Mouse (Mus musculus): Measurements from ENCODE around the gene Timp3. TPM values are rescaled to one million over a fixed set of nuclear protein-coding genes. Genes with fewer than 3 reads are reported as not detected.

The Timp3 gene
- total RNA-seq, 1 experiment from 2014 or later: 2.4 TPM

GRCm38 (mm10) chr10:86318552-86319140 lies 18.5 kb downstream of the Timp3 start:
- ATAC-seq (replicated peaks in 1 of 2; ENCODE audit: insufficient read depth in 1 of 2, low FRiP score in 2 of 2, low TSS enrichment in 1 of 2, low read depth in 1 of 2, poor library complexity in 2 of 2, severe bottlenecking in 2 of 2): no peak

DNA sequence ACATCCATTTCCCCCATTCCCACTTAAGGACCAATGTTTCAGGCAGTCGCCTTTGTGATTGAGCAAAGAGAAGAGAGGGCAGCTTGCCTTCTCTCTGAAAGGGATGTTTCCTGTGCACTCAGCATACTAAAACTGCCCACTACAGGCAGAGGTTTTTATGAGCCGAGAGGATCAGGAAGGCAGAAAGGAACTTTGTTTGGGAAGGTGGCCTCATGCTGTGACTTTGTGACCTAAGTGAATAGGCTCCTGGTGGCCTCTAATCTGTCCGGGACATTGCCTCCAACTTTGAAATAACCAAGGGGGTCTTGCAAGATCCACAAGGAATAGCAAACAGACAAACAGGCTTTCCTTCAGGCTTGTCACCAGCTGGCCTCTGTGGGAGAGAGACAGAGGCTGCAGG lies 19.4 kb downstream of the Timp3 start:
- ATAC-seq (replicated peaks in 1 of 2; ENCODE audit: insufficient read depth in 1 of 2, low FRiP score in 2 of 2, low TSS enrichment in 1 of 2, low read depth in 1 of 2, poor library complexity in 2 of 2, severe bottlenecking in 2 of 2): no peak

DNA sequence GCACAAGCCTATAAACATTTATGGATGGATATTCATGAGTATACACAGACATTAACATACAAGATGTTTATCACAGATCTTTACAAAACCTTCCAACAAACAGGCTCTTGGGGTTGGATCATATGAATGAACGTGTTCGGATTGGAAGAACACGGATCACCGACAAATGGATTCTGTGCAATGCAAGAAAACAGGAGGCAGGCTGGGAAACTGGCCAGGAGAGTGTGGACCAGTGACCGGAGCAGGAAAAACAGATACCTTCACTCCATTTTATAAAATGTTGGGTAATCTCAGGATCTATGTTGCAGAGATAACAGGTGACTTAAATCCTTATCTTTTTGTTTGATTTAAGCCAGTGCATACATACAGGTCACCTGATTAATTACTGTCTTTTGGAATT lies 20.0 kb downstream of the Timp3 start:
- no peak for ATAC-seq (replicated peaks in 1 of 2; ENCODE audit: insufficient read depth in 1 of 2, low FRiP score in 2 of 2, low TSS enrichment in 1 of 2, low read depth in 1 of 2, poor library complexity in 2 of 2, severe bottlenecking in 2 of 2)

DNA sequence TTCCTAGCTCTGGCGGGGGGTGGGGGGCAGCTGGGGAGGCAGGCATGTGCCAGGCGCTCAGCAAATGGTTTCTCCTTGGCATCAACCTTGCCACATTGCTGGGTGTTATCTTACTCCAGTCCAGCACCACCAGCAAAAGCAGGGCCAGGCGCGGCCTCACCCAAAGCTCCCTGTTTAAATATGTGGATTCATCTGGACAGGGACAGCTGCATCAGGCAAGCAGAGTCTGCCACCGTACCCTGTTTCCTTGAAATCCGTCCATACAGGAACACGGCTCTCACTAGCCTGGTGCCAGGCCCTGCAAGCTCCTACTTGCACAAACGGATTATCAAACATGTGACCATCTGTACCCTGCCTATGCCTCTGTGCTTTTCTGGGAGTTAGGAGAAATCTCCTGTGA lies 21.0 kb downstream of the Timp3 start:
- no peak for ATAC-seq (replicated peaks in 1 of 2; ENCODE audit: insufficient read depth in 1 of 2, low FRiP score in 2 of 2, low TSS enrichment in 1 of 2, low read depth in 1 of 2, poor library complexity in 2 of 2, severe bottlenecking in 2 of 2)

DNA sequence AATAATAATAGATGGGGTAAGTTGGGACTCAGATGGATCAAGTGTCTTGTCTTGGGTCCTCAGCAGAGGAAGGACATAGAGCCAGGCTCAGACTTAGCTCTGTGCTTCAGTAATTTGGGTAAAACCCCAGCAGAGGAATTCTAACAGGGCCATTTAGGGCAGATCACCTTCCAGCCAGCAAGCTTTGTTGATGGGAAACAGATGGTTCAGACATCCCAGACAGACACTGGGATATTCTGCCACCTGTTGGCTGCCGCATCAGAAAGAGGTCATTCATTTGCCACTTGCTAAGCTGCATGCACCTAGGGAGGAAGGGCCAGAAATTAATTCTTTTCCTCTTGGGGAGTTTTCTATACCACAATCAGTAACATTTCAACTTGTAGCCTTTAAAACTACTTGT lies 21.8 kb downstream of the Timp3 start:
- no peak for ATAC-seq (replicated peaks in 1 of 2; ENCODE audit: insufficient read depth in 1 of 2, low FRiP score in 2 of 2, low TSS enrichment in 1 of 2, low read depth in 1 of 2, poor library complexity in 2 of 2, severe bottlenecking in 2 of 2)

DNA sequence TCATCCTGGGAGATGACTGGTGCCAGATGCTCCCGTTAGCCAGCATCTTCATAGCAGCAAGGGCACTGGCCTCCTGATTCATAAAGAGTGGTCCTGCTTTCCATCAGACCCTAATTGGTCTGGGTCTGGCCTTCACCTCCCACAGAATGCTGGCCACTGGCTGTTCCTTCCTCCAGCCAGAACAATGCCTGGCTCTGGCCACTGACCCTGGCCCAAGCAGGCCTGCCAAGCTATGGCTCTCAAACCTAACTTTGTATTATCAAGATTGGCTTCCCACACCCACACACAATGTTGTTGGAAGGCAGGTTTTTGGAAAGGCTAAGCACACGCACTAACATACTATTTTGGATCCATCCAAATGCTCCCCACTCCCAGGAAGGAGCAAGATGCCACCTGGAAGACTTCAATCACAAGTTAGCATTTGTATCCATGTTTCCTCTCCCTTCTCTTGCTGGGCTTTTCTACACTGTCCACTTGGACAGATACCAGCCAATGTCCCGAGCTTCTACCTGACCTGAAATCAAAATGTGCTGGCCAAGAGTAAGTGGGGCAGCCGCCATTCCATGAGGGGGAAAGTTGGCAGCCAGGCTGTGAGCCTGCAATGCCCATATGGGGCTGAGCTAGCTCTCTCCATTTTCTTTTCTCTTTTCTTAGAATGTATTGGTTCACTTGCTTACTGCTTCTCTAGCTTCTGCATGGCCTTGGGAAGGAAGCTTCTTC lies 23.3 kb downstream of the Timp3 start:
- ATAC-seq (replicated peaks in 1 of 2; ENCODE audit: insufficient read depth in 1 of 2, low FRiP score in 2 of 2, low TSS enrichment in 1 of 2, low read depth in 1 of 2, poor library complexity in 2 of 2, severe bottlenecking in 2 of 2): no peak

- ATAC-seq (replicated peaks in 1 of 2; ENCODE audit: insufficient read depth in 1 of 2, low FRiP score in 2 of 2, low TSS enrichment in 1 of 2, low read depth in 1 of 2, poor library complexity in 2 of 2, severe bottlenecking in 2 of 2): no peak
These were observed 25.1 kb downstream of the Timp3 start for GRCm38 (mm10) chr10:86325272-86325671.

DNA sequence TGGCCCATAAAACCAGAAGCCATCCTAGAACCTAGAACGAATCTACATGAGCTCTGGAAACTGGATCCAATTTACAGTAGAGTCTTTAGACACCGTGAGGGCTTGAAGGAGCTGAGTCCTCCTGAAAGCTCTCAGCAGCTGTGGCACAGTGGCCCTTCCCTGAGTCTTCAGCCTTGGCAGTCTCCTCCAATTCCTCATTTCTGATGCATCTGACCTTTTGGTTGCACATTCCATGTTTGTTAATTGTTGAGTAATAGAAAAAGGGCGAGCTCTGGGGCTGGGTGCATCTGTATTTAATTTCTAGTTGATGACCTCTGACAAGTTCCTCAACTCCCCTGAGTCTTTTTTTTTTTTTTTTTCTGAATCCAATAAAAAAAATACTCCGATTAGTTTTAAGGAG lies 28.0 kb downstream of the Timp3 start:
- ATAC-seq (replicated peaks in 1 of 2; ENCODE audit: insufficient read depth in 1 of 2, low FRiP score in 2 of 2, low TSS enrichment in 1 of 2, low read depth in 1 of 2, poor library complexity in 2 of 2, severe bottlenecking in 2 of 2): no peak

- no peak for ATAC-seq (replicated peaks in 1 of 2; ENCODE audit: insufficient read depth in 1 of 2, low FRiP score in 2 of 2, low TSS enrichment in 1 of 2, low read depth in 1 of 2, poor library complexity in 2 of 2, severe bottlenecking in 2 of 2)
These were observed 28.5 kb downstream of the Timp3 start for GRCm38 (mm10) chr10:86328691-86329090.

GRCm38 (mm10) chr10:86329241-86329882 lies 29.2 kb downstream of the Timp3 start:
- no peak for ATAC-seq (replicated peaks in 1 of 2; ENCODE audit: insufficient read depth in 1 of 2, low FRiP score in 2 of 2, low TSS enrichment in 1 of 2, low read depth in 1 of 2, poor library complexity in 2 of 2, severe bottlenecking in 2 of 2)

DNA sequence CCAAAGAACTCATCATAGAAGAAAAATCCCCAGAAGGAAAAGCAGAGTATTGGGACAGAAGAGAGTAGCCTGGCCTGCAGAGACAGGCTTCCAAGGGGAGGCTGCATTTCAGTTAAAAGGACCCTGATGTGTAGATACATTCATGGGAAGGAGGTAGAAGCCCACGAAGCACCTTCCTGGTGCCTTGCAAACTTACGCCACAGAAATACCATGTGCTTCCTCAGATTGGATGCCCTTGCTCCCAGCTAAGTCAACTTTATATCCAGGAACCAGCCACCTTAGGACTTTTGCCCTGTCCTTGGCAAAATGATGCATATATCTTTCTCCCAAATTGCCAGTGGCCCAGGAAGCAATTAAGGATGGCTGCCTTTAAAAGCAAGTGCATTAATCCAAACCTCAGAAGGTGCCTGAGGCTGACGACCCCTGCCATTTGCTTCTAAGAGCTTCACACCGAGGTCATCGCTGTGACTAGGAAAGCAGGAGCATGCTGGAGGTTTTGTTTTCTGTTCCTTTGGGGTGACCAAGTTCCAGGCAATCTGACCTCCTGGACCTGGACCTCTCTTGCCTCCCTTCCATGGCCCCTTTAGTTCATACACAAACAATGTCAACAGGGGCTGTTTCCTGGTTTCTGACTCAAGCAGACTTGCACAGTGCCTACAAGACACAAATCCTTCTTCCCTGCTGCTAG lies 31.0 kb downstream of the Timp3 start:
- ATAC-seq (replicated peaks in 1 of 2; ENCODE audit: insufficient read depth in 1 of 2, low FRiP score in 2 of 2, low TSS enrichment in 1 of 2, low read depth in 1 of 2, poor library complexity in 2 of 2, severe bottlenecking in 2 of 2): no peak

GRCm38 (mm10) chr10:86331681-86332281 lies 31.6 kb downstream of the Timp3 start:
- no peak for ATAC-seq (replicated peaks in 1 of 2; ENCODE audit: insufficient read depth in 1 of 2, low FRiP score in 2 of 2, low TSS enrichment in 1 of 2, low read depth in 1 of 2, poor library complexity in 2 of 2, severe bottlenecking in 2 of 2)

DNA sequence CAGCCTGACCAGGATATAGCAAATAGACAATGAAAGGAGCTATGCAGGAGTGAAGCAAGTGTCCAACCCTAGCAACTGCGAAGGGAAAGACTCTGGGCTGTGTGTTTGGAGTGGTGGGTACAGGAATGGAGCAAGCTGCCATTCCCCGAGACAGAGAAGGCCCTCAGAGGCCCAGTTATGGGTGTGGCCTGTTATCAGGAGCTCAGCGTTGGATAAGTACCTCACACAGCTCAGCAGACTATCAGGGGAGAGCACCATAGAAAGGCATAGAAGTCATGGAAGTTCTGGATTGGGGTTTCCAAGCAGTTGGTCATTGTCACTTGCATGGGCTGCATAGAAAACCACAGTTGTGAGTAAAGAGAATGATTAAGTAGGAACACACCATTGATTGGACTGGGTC lies 32.8 kb downstream of the Timp3 start:
- no peak for ATAC-seq (replicated peaks in 1 of 2; ENCODE audit: insufficient read depth in 1 of 2, low FRiP score in 2 of 2, low TSS enrichment in 1 of 2, low read depth in 1 of 2, poor library complexity in 2 of 2, severe bottlenecking in 2 of 2)

DNA sequence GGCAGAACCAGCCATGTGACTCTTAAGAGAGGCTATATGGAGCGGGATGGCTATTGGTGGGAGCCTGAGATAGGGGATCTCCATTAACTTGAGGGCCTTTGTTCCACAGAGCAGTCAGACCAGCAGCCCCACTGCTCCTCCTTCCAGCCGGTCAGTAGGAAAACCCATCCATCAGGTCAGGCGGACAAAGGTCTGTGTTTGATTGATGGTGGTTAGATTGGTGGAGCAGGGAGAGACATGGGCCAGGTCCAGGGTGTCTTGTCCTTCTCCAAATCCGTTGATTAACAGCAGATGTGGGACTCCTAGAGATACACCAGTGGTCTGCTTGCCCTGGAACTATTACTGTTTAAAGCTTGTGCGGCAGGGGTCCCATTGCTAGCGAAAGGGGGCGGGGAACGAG lies 34.4 kb downstream of the Timp3 start:
- ATAC-seq (replicated peaks in 1 of 2; ENCODE audit: insufficient read depth in 1 of 2, low FRiP score in 2 of 2, low TSS enrichment in 1 of 2, low read depth in 1 of 2, poor library complexity in 2 of 2, severe bottlenecking in 2 of 2): no peak

GRCm38 (mm10) chr10:86336506-86336905 lies 36.3 kb downstream of the Timp3 start:
- no peak for ATAC-seq (replicated peaks in 1 of 2; ENCODE audit: insufficient read depth in 1 of 2, low FRiP score in 2 of 2, low TSS enrichment in 1 of 2, low read depth in 1 of 2, poor library complexity in 2 of 2, severe bottlenecking in 2 of 2)

DNA sequence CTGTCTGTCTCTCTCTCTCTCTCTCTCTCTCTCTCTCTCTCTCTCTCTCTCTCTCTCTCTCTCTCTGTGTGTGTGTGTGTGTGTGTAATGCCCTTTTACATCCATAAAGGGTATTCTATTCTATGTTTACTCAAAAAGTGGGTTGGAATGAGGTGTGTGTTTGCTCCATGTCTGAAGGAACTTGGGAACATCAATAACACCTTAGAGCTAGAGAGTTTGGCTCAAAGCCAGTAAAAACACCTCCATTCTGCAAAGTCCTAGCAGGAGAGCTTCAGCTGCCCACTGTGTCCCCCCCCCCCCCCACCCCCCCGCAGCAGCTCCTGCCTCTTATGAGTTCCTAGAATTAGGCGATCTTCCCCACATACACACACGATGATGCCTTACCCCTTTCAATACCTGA lies 37.1 kb downstream of the Timp3 start:
- no peak for ATAC-seq (replicated peaks in 1 of 2; ENCODE audit: insufficient read depth in 1 of 2, low FRiP score in 2 of 2, low TSS enrichment in 1 of 2, low read depth in 1 of 2, poor library complexity in 2 of 2, severe bottlenecking in 2 of 2)

DNA sequence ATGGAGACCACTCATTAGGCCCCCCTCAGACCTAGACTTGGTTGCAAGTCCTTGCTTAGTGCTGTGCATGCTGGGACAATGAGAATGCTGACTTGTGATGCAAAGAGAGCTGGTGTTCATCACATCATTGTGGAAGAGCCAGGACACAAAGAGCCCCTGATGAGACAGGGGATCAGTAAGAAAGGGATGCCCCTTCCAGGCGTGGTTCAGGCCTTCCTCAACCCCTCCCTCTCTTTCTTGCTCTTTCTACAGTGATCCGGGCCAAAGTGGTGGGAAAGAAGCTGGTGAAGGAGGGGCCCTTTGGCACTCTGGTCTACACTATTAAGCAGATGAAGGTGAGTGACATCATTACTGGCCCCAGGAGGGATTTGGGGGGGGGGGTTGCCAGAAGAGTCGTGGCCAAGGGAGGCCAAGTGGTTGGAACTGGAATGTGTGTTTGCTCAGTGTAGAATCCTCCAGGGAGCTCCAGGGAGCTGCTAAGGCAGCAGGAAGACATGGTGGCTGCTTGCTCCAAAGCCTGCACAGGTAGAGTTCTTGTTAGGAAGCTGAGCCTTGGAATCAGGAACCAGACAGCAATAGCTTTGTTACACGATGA lies 38.0 kb downstream of the Timp3 start:
- no peak for ATAC-seq (replicated peaks in 1 of 2; ENCODE audit: insufficient read depth in 1 of 2, low FRiP score in 2 of 2, low TSS enrichment in 1 of 2, low read depth in 1 of 2, poor library complexity in 2 of 2, severe bottlenecking in 2 of 2)

GRCm38 (mm10) chr10:86339121-86339520 lies 38.9 kb downstream of the Timp3 start:
- ATAC-seq (replicated peaks in 1 of 2; ENCODE audit: insufficient read depth in 1 of 2, low FRiP score in 2 of 2, low TSS enrichment in 1 of 2, low read depth in 1 of 2, poor library complexity in 2 of 2, severe bottlenecking in 2 of 2): no peak
